Mouse (Mus musculus) ZHBTc4 (cell line): ENCODE results near the gene Tmem9b.

Source experiments
- DNase-seq: peaks from one replicate; pipeline ENCODE4 v3.0.0-alpha.2; 2011; ENCODE audit warnings: low read depth, low spot score

Tmem9b gene

GRCm38 (mm10) chr7:109686585-109687128 lies 66.0 kb downstream of the Tmem9b start:
- DNase-seq = no peak
